Mouse (Mus musculus): ENCODE results near the gene Medag. TPM values are rescaled to one million over a fixed set of nuclear protein-coding genes. Genes with fewer than 3 reads are reported as not detected.
A peak's percentile ranks its signal among the peaks of the same experiment; 100 is the strongest.

Gene Medag
- total RNA-seq, 2 experiments from 2014 or later = 16.8 to 17.1 TPM

- DNase-seq = peak; percentile 48
- intact Hi-C loops (cut with DNase I; ENCODE audit: low total_unique reads) = no loop called here
Observed at GRCm38 (mm10) chr5:149380388-149380916, 31.1 kb upstream of the Medag start.

- intact Hi-C loops (cut with DNase I; ENCODE audit: low total_unique reads) = no loop called here
- peak; percentile 46 for DNase-seq
Observed at GRCm38 (mm10) chr5:149381948-149382347, 29.6 kb upstream of the Medag start.

- intact Hi-C loops (cut with DNase I; ENCODE audit: low total_unique reads) = no loop called here
Observed at GRCm38 (mm10) chr5:149382601-149383000, 28.9 kb upstream of the Medag start.

GRCm38 (mm10) chr5:149385228-149385961 is 26.2 kb upstream of the Medag start:
- intact Hi-C loops (cut with DNase I; ENCODE audit: low total_unique reads) = no loop called here

More at GRCm38 (mm10) chr5:149382601-149383000, 28.9 kb upstream of the Medag start:
- DNase-seq = no peak

GRCm38 (mm10) chr5:149386294-149386850 is 25.2 kb upstream of the Medag start:
- DNase-seq = no peak
- intact Hi-C loops (cut with DNase I; ENCODE audit: low total_unique reads) = no loop called here

More at GRCm38 (mm10) chr5:149385228-149385961, 26.2 kb upstream of the Medag start:
- no peak for DNase-seq

GRCm38 (mm10) chr5:149388947-149389346 is 22.6 kb upstream of the Medag start:
- intact Hi-C loops (cut with DNase I; ENCODE audit: low total_unique reads) = no loop called here
- no peak for DNase-seq

GRCm38 (mm10) chr5:149389548-149390211 is 21.9 kb upstream of the Medag start:
- intact Hi-C loops (cut with DNase I; ENCODE audit: low total_unique reads) = no loop called here
- peak; percentile 72 for DNase-seq

GRCm38 (mm10) chr5:149391574-149392375 is 19.8 kb upstream of the Medag start:
- intact Hi-C loops (cut with DNase I; ENCODE audit: low total_unique reads) = no loop called here
- DNase-seq = no peak

GRCm38 (mm10) chr5:149392420-149392988 is 19.0 kb upstream of the Medag start:
- intact Hi-C loops (cut with DNase I; ENCODE audit: low total_unique reads) = no loop called here
- DNase-seq = no peak

GRCm38 (mm10) chr5:149401446-149401975 is 10.0 kb upstream of the Medag start:
- intact Hi-C loops (cut with DNase I; ENCODE audit: low total_unique reads) = no loop called here
- DNase-seq = no peak

- intact Hi-C loops (cut with DNase I; ENCODE audit: low total_unique reads) = no loop called here
Observed at GRCm38 (mm10) chr5:149402029-149402428, 9.5 kb upstream of the Medag start.

GRCm38 (mm10) chr5:149403386-149403785 is 8.2 kb upstream of the Medag start:
- DNase-seq = peak; percentile 66
- intact Hi-C loops (cut with DNase I; ENCODE audit: low total_unique reads) = no loop called here

More at GRCm38 (mm10) chr5:149402029-149402428, 9.5 kb upstream of the Medag start:
- no peak for DNase-seq

- intact Hi-C loops (cut with DNase I; ENCODE audit: low total_unique reads) = no loop called here
- DNase-seq = no peak
Observed at GRCm38 (mm10) chr5:149404710-149405109, 6.8 kb upstream of the Medag start.

GRCm38 (mm10) chr5:149406791-149407276 is 4.7 kb upstream of the Medag start:
- intact Hi-C loops (cut with DNase I; ENCODE audit: low total_unique reads) = no loop called here
- no peak for DNase-seq

- DNase-seq = no peak
- intact Hi-C loops (cut with DNase I; ENCODE audit: low total_unique reads) = no loop called here
Observed at GRCm38 (mm10) chr5:149409502-149409901, 2.0 kb upstream of the Medag start.

GRCm38 (mm10) chr5:149412194-149412575 is 636 bp downstream of the Medag start:
- DNase-seq = no peak
- intact Hi-C loops (cut with DNase I; ENCODE audit: low total_unique reads) = no loop called here

- intact Hi-C loops (cut with DNase I; ENCODE audit: low total_unique reads) = no loop called here
Observed at GRCm38 (mm10) chr5:149412671-149413070, 1.1 kb downstream of the Medag start.

GRCm38 (mm10) chr5:149414369-149415167 is 3.0 kb downstream of the Medag start:
- no peak for DNase-seq
- intact Hi-C loops (cut with DNase I; ENCODE audit: low total_unique reads) = no loop called here

More at GRCm38 (mm10) chr5:149412671-149413070, 1.1 kb downstream of the Medag start:
- DNase-seq = no peak
